Mouse (Mus musculus) heart, adult 2 months (tissue): ENCODE data around the gene Hs3st3b1.

Source experiments
- CTCF ChIP-seq: fragments of 200-600 bp; IDR thresholded peaks from 2 replicates; pipeline ENCODE4 v1.8.1; 2022; ENCODE audit warnings: antibody characterized with exemption, mild to moderate bottlenecking, moderate library complexity
- EP300 ChIP-seq: fragments of 200-500 bp; IDR thresholded peaks from 2 replicates; pipeline ENCODE4 v1.6.1; 2011; ENCODE audit warnings: low read depth, low read length, control low read depth; ENCODE audit not compliant: insufficient read depth
- POLR2A ChIP-seq: fragments of 200-500 bp; IDR thresholded peaks from 2 replicates; pipeline ENCODE4 v1.6.1; 2011; ENCODE audit warnings: mild to moderate bottlenecking, low read depth, low read length, control low read depth; ENCODE audit not compliant: insufficient read depth

GRCm38 (mm10) chr11:63845379-63845778 is 76.7 kb downstream of the Hs3st3b1 start:
- TF ChIP-seq POLR2A (no peak), CTCF (no peak), EP300 (no peak)
